Mouse (Mus musculus) adipocyte (in vitro differentiated cells): ENCODE data around the gene Pgbd5.

Experiments
- DNase-seq: peaks from one replicate; pipeline ENCODE4 v3.0.0-alpha.2; 2016; ENCODE audit warnings: low spot score

The Pgbd5 gene

GRCm38 (mm10) chr8:124439558-124439957 is at the start of gene Pgbd5:
Pgbd5 (minus strand) TSS chr8:124439658.
- no peak for DNase-seq

DNA sequence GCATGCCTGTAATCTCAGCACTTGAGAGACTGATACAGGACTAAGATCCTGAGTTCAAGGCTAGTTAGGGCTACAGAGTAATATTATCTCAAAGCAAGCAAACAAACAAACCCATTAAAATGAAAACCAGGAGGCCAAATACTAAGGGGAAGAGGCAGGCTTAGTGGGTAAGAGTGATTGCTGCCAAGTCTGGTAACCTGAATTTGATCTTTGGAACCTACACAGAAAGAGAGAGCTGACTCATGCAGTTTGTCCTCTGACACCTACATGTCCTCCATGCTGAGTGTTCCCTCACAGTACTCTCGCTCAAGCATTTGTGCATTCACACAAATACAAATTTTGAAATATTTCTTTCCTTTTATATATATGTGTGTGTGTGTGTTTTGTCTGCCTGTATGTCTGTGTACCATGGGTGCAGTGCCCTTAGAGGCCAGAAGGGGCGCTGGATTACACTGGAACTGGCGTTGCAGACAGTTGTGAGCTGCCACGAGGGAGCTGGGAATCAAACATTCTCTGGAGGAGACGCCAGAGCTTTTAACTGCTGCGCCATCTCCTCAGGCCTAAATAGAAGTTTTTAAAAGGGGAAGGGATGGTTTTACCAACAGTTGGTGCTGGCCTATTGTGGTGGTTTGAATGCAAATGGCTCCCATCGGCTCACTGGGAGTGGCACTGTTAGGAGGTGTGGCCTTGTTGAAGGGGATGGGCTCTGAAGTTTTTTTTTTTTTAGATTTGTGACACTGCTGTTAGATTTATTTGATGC is 44.1 kb upstream of the Pgbd5 start:
- no peak for DNase-seq

DNA sequence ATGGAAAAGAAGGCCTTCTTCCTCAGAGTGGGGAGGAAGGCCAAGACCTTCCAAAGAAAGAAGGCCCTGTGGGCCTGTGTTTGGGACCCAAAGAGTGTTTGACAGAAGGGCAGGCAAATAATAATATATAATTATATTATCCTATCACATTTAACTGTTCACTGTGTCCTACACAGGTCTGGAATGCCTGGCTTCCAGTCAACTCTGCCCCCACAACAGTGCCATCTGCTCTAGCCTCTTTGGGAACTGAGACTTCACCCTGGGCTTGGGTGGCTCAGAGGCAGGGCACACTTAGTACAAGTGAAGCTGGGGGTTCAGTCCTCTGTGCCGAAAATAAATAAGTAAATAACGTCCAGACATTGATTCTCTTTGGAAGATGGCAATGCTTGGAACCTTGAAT is 43.3 kb upstream of the Pgbd5 start:
- no peak for DNase-seq

GRCm38 (mm10) chr8:124480321-124480720 is 40.9 kb upstream of the Pgbd5 start:
- DNase-seq: no peak

GRCm38 (mm10) chr8:124479251-124479650 is 39.8 kb upstream of the Pgbd5 start:
- DNase-seq: no peak

GRCm38 (mm10) chr8:124476701-124477100 is 37.2 kb upstream of the Pgbd5 start:
- no peak for DNase-seq

GRCm38 (mm10) chr8:124475690-124476089 is 36.2 kb upstream of the Pgbd5 start:
- DNase-seq: no peak

DNA sequence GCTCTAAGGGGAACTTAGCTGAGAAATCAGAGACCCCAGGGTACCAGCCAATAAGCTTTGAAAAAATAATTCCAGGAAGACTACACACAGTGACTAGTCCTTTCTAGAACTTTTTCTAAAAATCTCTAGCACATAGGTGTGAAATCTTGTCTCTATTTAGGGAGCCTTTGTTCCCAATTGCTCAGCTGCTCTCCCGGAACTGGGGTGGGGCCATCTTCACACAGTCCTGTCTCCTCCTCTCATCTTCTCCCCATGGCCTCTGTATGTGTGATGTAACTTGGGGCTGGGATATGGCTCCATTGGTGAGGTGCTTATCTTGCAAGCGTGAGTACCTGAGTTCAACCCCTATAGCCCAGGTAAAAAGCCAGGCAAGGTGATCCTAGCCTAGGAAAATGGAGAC is 25.2 kb upstream of the Pgbd5 start:
- no peak for DNase-seq

DNA sequence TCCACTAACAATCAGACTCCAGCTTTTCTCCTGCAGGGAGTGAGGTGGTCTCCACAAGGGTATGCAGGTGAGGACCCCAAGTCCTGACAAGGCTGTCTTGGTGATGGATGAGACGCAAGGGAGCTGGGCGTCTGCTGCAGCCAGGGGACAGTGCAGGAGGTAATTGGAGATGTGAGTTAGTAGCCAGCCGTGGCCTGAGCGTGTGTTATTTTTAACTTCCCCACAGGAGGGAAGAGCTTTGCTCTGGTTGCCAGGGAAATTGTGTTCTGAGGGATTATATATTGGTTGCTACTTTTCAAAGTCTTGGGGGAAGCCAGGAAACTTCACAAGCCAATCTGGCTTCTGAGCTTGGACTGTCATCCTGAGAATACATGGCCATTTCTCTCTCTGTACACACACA is 23.7 kb upstream of the Pgbd5 start:
- DNase-seq: no peak

- no peak for DNase-seq
Measured at GRCm38 (mm10) chr8:124462192-124462591, 22.7 kb upstream of the Pgbd5 start.

GRCm38 (mm10) chr8:124461103-124461502 is 21.6 kb upstream of the Pgbd5 start:
- DNase-seq: no peak

GRCm38 (mm10) chr8:124460660-124461059 is 21.2 kb upstream of the Pgbd5 start:
- DNase-seq: no peak

DNA sequence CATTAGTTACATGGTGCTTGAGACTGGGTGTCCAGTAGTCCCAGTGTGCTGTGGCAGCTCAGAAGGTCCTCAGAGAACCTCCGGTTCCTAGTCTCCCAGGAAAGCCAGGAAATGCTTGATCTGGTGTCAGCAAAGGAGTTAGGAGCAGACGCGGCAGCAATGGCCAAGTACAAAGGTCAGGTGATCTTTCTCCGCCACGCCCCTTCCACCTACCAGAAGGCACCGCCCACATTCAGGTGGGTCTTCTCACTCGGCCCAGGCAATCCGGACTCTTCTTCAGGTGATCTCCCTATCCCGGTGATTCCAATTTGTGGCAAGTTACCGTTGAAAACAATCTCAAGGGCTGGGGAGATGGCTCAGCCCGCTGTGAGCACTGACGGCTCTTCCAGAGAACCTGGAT is 20.2 kb upstream of the Pgbd5 start:
- no peak for DNase-seq

DNA sequence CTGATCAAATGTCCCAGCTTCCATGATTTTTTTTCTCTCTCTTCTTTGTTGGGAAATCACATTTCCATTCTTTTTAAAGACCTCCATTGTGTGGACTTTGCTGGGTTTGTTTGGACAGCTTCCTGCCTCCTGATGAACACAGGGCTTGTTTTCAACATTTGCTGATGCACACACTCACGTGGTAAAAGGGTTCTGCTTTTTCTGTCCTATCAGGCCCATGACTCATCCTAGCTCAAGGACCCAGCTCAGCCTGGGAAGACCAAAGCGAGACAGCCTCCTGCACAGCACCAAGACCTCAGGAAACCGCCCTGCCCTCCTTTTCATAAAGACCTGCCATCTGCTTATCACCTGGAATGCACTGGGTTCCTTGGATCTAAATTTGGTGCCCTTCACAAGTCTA is 15.9 kb upstream of the Pgbd5 start:
- no peak for DNase-seq

DNA sequence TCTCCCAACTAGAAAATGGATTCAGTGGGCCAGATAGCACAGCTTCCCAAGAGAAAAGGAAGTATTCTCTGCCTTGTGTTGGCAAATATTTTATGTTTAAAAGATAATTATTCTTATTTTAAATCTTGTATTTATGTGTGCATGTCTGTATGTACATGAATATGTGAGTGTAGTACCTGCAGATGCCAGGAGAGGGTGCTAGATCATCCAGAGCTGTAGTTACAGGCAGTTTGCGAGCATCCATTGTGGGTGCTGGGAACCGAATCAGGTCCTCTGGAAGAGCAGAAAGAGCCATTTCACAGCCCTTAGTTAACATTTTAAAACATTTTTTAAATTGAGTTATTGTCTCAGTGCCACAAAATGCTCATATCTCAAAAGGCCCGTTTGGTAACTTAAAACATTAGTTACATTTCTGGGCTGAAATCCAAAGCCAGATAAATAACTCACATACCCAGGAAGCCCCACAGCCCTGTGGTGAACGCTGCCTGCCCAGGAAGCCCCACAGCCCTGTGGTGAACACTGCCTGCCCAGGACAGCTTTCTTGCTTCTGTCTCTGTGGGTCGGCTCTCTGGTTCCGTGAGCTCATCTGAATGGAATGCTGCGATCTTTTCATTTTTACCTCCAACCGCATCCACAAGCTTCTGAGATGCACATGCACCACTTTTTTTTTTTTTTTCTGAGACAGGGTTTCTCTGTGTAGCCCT is 10.9 kb upstream of the Pgbd5 start:
- no peak for DNase-seq

GRCm38 (mm10) chr8:124448962-124449670 is 9.7 kb upstream of the Pgbd5 start:
- DNase-seq: no peak

GRCm38 (mm10) chr8:124436741-124437140 is 2.7 kb downstream of the Pgbd5 start:
- no peak for DNase-seq

- DNase-seq: no peak
Measured at GRCm38 (mm10) chr8:124435707-124436243, 3.7 kb downstream of the Pgbd5 start.

GRCm38 (mm10) chr8:124435170-124435569 is 4.3 kb downstream of the Pgbd5 start:
- no peak for DNase-seq

- DNase-seq: peak; percentile 72
Measured at GRCm38 (mm10) chr8:124434126-124434790, 5.2 kb downstream of the Pgbd5 start.

- DNase-seq: no peak
Measured at GRCm38 (mm10) chr8:124433451-124434125, 5.9 kb downstream of the Pgbd5 start.

- DNase-seq: no peak
Measured at GRCm38 (mm10) chr8:124430881-124431280, 8.6 kb downstream of the Pgbd5 start.
